Mouse (Mus musculus) ES-Bruce4 (cell line): ENCODE results near the gene Lrrtm3. TPM values are rescaled to one million over a fixed set of nuclear protein-coding genes. Genes with fewer than 3 reads are reported as not detected.

ENCODE experiments used
- H3K27ac ChIP-seq: 2 replicates; pipeline ENCODE4 v1.5.1; 2012; ENCODE audit warnings: low read length, inconsistent platforms; ENCODE audit not compliant: insufficient read depth
- H3K27me3 ChIP-seq: 2 replicates; pipeline ENCODE4 v1.6.1; 2012; ENCODE audit warnings: mild to moderate bottlenecking, low read length, inconsistent platforms; ENCODE audit not compliant: control insufficient read depth, poor library complexity, insufficient read depth, severe bottlenecking
- H3K36me3 ChIP-seq: 2 replicates; pipeline ENCODE4 v1.6.1; 2012; ENCODE audit warnings: inconsistent platforms, mild to moderate bottlenecking, low read length, moderate library complexity; ENCODE audit not compliant: control insufficient read depth, poor library complexity, insufficient read depth, severe bottlenecking
- H3K4me1 ChIP-seq: one replicate; pipeline ENCODE4 v1.8.1; 2011; ENCODE audit warnings: low read length; ENCODE audit not compliant: control insufficient read depth, insufficient read depth
- H3K4me3 ChIP-seq: 2 replicates; pipeline ENCODE4 v1.5.1; 2011; ENCODE audit warnings: low read depth, mild to moderate bottlenecking, low read length
- H3K9ac ChIP-seq: 2 replicates; pipeline ENCODE4 v1.6.1; 2012; ENCODE audit warnings: low read depth, mild to moderate bottlenecking, inconsistent platforms; ENCODE audit not compliant: poor library complexity, severe bottlenecking
- H3K9me3 ChIP-seq: replicated peaks from 2 replicates; pipeline ENCODE4 v1.6.1; 2012; ENCODE audit warnings: mild to moderate bottlenecking, low read length, inconsistent platforms; ENCODE audit not compliant: control insufficient read depth, poor library complexity, insufficient read depth, severe bottlenecking
- CTCF ChIP-seq: IDR thresholded peaks from one replicate; pipeline ENCODE4 v1.8.1; 2011; ENCODE audit warnings: low read depth, low read length
- EP300 ChIP-seq: IDR thresholded peaks from 2 replicates; pipeline ENCODE4 v1.6.1; 2011; ENCODE audit warnings: low read depth, low read length; ENCODE audit not compliant: insufficient read depth
- POLR2A ChIP-seq: IDR thresholded peaks from one replicate; pipeline ENCODE4 v1.8.1; 2011; ENCODE audit warnings: low read length; ENCODE audit not compliant: insufficient read depth
- polyA plus RNA-seq: library from polyadenylated mRNA; stranded (reverse); fragments of >200 nt; gene quantifications from 2 replicates; pipeline ENCODE4 v1.2.4, GENCODE M21; 2011; ENCODE audit warnings: low read depth; ENCODE audit not compliant: missing spikeins, insufficient read depth, insufficient read length

The Lrrtm3 gene
- polyA plus RNA-seq, 1 experiment, result not detected

DNA sequence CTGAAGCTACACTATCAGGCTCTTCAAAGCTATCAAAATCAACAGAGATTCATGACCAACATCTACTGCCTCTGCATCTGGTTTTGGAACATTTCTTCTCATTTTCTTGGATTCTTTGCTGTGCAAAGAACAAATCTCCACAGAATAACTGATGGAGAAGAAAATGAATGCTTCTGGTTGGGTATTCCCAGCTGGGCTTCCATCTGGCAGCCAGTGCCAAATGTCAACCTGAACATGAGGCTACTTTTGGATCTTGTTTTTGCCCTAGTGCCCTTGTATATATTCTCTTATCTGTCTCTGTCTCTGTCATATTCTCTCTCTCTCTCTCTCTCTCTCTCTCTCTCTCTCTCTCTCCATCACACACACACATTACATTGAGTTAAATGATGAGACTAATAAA, 59.2 kb downstream of the Lrrtm3 start:
- Histone ChIP-seq H3K27ac (no peak overlapping the region), H3K4me3 (no peak overlapping the region), H3K9me3 (no peaks in the 10 kb centered on the region), H3K4me1 (no peaks in the 10 kb centered on the region), H3K9ac (no peak overlapping the region), H3K27me3 (no peaks in the 10 kb centered on the region), H3K36me3 (no peaks in the 10 kb centered on the region)
- no peak for TF ChIP-seq EP300
- no peak for TF ChIP-seq POLR2A
- TF ChIP-seq CTCF, result no peak

GRCm38 (mm10) chr10:64023340-64023739, 66.7 kb downstream of the Lrrtm3 start:
- TF ChIP-seq POLR2A (no peak), CTCF (no peak), EP300 (no peak)
- peaks cover 1% of the 10 kb centered on the region; the same call in 1 of the 2 replicates for H3K27me3 ChIP-seq

GRCm38 (mm10) chr10:64020347-64020746, 69.7 kb downstream of the Lrrtm3 start:
- no peaks in the 10 kb centered on the region for H3K9me3 ChIP-seq
- no peak overlapping the region for H3K27ac ChIP-seq
- no peak overlapping the region for H3K9ac ChIP-seq
- TF ChIP-seq EP300 (no peak), POLR2A (no peak), CTCF (no peak)
- peaks cover 1% of the 10 kb centered on the region; the same call in 1 of the 2 replicates for H3K27me3 ChIP-seq
- H3K4me1 ChIP-seq, result no peaks in the 10 kb centered on the region
- H3K4me3 ChIP-seq, result no peak overlapping the region
- H3K36me3 ChIP-seq, result no peaks in the 10 kb centered on the region

More at GRCm38 (mm10) chr10:64023340-64023739, 66.7 kb downstream of the Lrrtm3 start:
- no peak overlapping the region for H3K9ac ChIP-seq
- no peaks in the 10 kb centered on the region for H3K4me1 ChIP-seq
- H3K27ac ChIP-seq, result no peak overlapping the region
- H3K9me3 ChIP-seq, result no peaks in the 10 kb centered on the region
- no peak overlapping the region for H3K4me3 ChIP-seq
- no peaks in the 10 kb centered on the region for H3K36me3 ChIP-seq

- Histone ChIP-seq H3K27me3 (no peaks in the 10 kb centered on the region; the same call in 1 of the 2 replicates), H3K4me3 (no peak overlapping the region)
- TF ChIP-seq EP300 (no peak), POLR2A (no peak), CTCF (no peak)
Observed at GRCm38 (mm10) chr10:64001996-64002395, 88.1 kb downstream of the Lrrtm3 start.

GRCm38 (mm10) chr10:64001531-64001930, 88.5 kb downstream of the Lrrtm3 start:
- Histone ChIP-seq H3K9ac (no peak overlapping the region), H3K27ac (no peak overlapping the region), H3K4me3 (no peak overlapping the region), H3K36me3 (no peaks in the 10 kb centered on the region), H3K4me1 (no peaks in the 10 kb centered on the region), H3K27me3 (no peaks in the 10 kb centered on the region; the same call in 1 of the 2 replicates), H3K9me3 (no peaks in the 10 kb centered on the region)
- no peak for TF ChIP-seq POLR2A
- no peak for TF ChIP-seq CTCF
- no peak for TF ChIP-seq EP300

More at GRCm38 (mm10) chr10:64001996-64002395, 88.1 kb downstream of the Lrrtm3 start:
- no peaks in the 10 kb centered on the region for H3K4me1 ChIP-seq
- H3K27ac ChIP-seq, result no peak overlapping the region
- H3K36me3 ChIP-seq, result no peaks in the 10 kb centered on the region
- H3K9ac ChIP-seq, result no peak overlapping the region
- H3K9me3 ChIP-seq, result no peaks in the 10 kb centered on the region

DNA sequence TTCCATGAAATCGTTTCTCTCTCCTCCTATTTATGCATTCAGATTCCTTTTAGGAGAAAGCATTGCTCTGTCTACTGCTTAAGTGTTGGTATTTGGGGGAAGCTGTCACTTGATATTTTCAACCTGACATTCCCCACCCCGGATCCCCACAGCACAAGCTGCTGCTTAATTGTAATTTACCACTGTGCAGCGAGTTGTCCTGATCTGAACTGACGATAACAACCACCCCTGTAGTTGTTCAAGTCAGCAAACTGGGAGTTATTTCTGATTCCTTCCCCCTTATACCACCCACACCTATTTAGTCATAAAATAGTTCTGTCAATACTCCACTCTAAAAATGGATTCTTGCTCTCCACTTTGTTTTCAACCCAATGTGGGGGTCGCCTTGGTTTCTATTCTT, 95.8 kb downstream of the Lrrtm3 start:
- no peaks in the 10 kb centered on the region for H3K27me3 ChIP-seq
- no peak for TF ChIP-seq EP300
- TF ChIP-seq POLR2A, result no peak
- TF ChIP-seq CTCF, result no peak
- no peak overlapping the region for H3K9ac ChIP-seq
- H3K27ac ChIP-seq, result no peak overlapping the region
- H3K9me3 ChIP-seq, result no peaks in the 10 kb centered on the region
- no peaks in the 10 kb centered on the region for H3K4me1 ChIP-seq
- no peaks in the 10 kb centered on the region for H3K36me3 ChIP-seq
- H3K4me3 ChIP-seq, result no peak overlapping the region
